Mouse (Mus musculus) bone marrow, adult 2 months (tissue): ENCODE measurements around the gene Il10.

Source experiments
- CTCF ChIP-seq: fragments of 200-500 bp; IDR thresholded peaks from 2 replicates; pipeline ENCODE4 v1.5.1; 2011; ENCODE audit warnings: low read length, control low read depth; ENCODE audit not compliant: control insufficient read depth, insufficient read depth
- POLR2A ChIP-seq: fragments of 200-500 bp; IDR thresholded peaks from 2 replicates; pipeline ENCODE4 v1.6.1; 2011; ENCODE audit warnings: low read depth, mild to moderate bottlenecking, control low read depth, low read length, borderline replicate concordance; ENCODE audit not compliant: control insufficient read depth

DNA sequence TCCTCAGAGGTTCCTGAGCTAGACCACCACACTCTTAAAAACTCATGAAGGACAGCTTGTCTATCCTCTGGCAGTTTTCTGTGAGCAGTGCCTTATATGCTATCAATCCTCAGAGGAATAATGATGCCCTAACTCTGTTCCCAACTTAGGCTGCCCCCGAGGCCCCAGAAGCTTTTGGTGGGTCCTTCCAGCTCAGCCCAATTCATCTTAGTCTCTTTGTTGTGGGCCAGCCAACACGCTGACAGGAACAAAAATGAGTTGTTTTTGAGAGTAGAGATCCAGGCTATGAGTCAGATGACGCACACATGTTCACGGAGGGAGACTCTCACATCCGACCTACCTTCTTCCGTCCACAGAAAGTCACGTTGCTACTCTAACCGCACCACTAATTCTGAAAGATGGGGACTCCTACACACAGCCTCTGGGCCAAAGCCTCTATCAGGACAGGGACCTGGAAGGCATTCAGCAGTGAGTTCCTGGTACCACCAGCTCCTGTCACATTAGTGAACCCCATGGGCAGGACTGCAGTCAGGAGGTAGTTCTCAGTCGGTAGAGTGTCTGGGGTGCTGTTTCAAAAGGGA is 26.0 kb upstream of the Il10 start:
- TF ChIP-seq POLR2A (no peak), CTCF (no peak)
